Mouse (Mus musculus): ENCODE measurements around the gene Mical3. TPM values are rescaled to one million over a fixed set of nuclear protein-coding genes. Genes with fewer than 3 reads are reported as not detected.

Gene Mical3
- polyA plus RNA-seq, 1 experiment from 2014 or later, result 18.7 TPM

GRCm38 (mm10) chr6:120965814-120966213, 165.0 kb downstream of the Mical3 start:
- no peak overlapping the region for H3K27ac ChIP-seq (replicated peaks)
- peaks cover 14% of the 10 kb centered on the region; the same call in 1 of the 2 replicates for H3K36me3 ChIP-seq
- H3K4me2 ChIP-seq (replicated peaks), result no peak overlapping the region
- H3K9me3 ChIP-seq, result no peaks in the 10 kb centered on the region
- no peaks in the 10 kb centered on the region for H3K4me1 ChIP-seq
- H3K9ac ChIP-seq (replicated peaks), result no peak overlapping the region
- no peak for ATAC-seq (ENCODE audit: low FRiP score, low read depth)
- no peaks in the 10 kb centered on the region for H3K27me3 ChIP-seq
- 77% methylated on average over 13 of the region's 13 CpGs for WGBS
- H3K4me3 ChIP-seq, result no peak overlapping the region

GRCm38 (mm10) chr6:120964179-120964578, 166.6 kb downstream of the Mical3 start:
- Histone ChIP-seq H3K27me3 (no peaks in the 10 kb centered on the region), H3K27ac (replicated peaks) (no peak overlapping the region), H3K4me2 (replicated peaks) (no peak overlapping the region), H3K36me3 (peaks cover 13% of the 10 kb centered on the region; the same call in 1 of the 2 replicates), H3K9me3 (no peaks in the 10 kb centered on the region), H3K4me3 (no peak overlapping the region), H3K9ac (replicated peaks) (no peak overlapping the region), H3K4me1 (no peaks in the 10 kb centered on the region)
- 93% methylated on average over 3 of the region's 3 CpGs for WGBS
- ATAC-seq (ENCODE audit: low FRiP score, low read depth), result no peak

GRCm38 (mm10) chr6:120960338-120961030, 170.3 kb downstream of the Mical3 start:
- no peak overlapping the region for H3K27ac ChIP-seq (replicated peaks)
- H3K4me3 ChIP-seq, result no peak overlapping the region
- no peaks in the 10 kb centered on the region for H3K4me1 ChIP-seq
- no peak for ATAC-seq (ENCODE audit: low FRiP score, low read depth)
- no peaks in the 10 kb centered on the region for H3K9me3 ChIP-seq
- H3K9ac ChIP-seq (replicated peaks), result no peak overlapping the region
- peaks cover 44% of the 10 kb centered on the region for H3K36me3 ChIP-seq
- no peaks in the 10 kb centered on the region for H3K27me3 ChIP-seq
- WGBS, result 90% methylated on average over 9 of the region's 9 CpGs
- no peak overlapping the region for H3K4me2 ChIP-seq (replicated peaks)

GRCm38 (mm10) chr6:120957331-120957730, 173.5 kb downstream of the Mical3 start:
- no peak overlapping the region for H3K9ac ChIP-seq (replicated peaks)
- no peak overlapping the region for H3K4me2 ChIP-seq (replicated peaks)
- H3K27me3 ChIP-seq, result no peaks in the 10 kb centered on the region
- WGBS, result 89% methylated on average over 4 of the region's 4 CpGs
- H3K36me3 ChIP-seq, result peaks cover 44% of the 10 kb centered on the region
- no peak overlapping the region for H3K4me3 ChIP-seq
- ATAC-seq (ENCODE audit: low FRiP score, low read depth), result no peak
- no peak overlapping the region for H3K27ac ChIP-seq (replicated peaks)
- H3K9me3 ChIP-seq, result no peaks in the 10 kb centered on the region
- no peaks in the 10 kb centered on the region for H3K4me1 ChIP-seq

- H3K36me3 ChIP-seq, result peaks cover 47% of the 10 kb centered on the region
- 90% methylated on average over 11 of the region's 11 CpGs for WGBS
Observed at GRCm38 (mm10) chr6:120956259-120957161, 174.3 kb downstream of the Mical3 start.

GRCm38 (mm10) chr6:120955215-120955614, 175.6 kb downstream of the Mical3 start:
- no peak overlapping the region for H3K4me2 ChIP-seq (replicated peaks)
- no peaks in the 10 kb centered on the region for H3K9me3 ChIP-seq
- no peak overlapping the region for H3K27ac ChIP-seq (replicated peaks)
- no peaks in the 10 kb centered on the region for H3K4me1 ChIP-seq
- ATAC-seq (ENCODE audit: low FRiP score, low read depth), result no peak
- H3K27me3 ChIP-seq, result no peaks in the 10 kb centered on the region
- H3K9ac ChIP-seq (replicated peaks), result no peak overlapping the region
- peaks cover 48% of the 10 kb centered on the region for H3K36me3 ChIP-seq
- WGBS, result 86% methylated on average over 3 of the region's 3 CpGs
- no peak overlapping the region for H3K4me3 ChIP-seq

More at GRCm38 (mm10) chr6:120956259-120957161, 174.3 kb downstream of the Mical3 start:
- no peak overlapping the region for H3K9ac ChIP-seq (replicated peaks)
- no peak for ATAC-seq (ENCODE audit: low FRiP score, low read depth)
- H3K4me3 ChIP-seq, result no peak overlapping the region
- no peak overlapping the region for H3K27ac ChIP-seq (replicated peaks)
- H3K9me3 ChIP-seq, result no peaks in the 10 kb centered on the region
- H3K4me1 ChIP-seq, result no peaks in the 10 kb centered on the region
- H3K27me3 ChIP-seq, result no peaks in the 10 kb centered on the region
- H3K4me2 ChIP-seq (replicated peaks), result no peak overlapping the region

GRCm38 (mm10) chr6:120954241-120954640, 176.6 kb downstream of the Mical3 start:
- no peaks in the 10 kb centered on the region for H3K4me1 ChIP-seq
- H3K9me3 ChIP-seq, result no peaks in the 10 kb centered on the region
- no peaks in the 10 kb centered on the region for H3K27me3 ChIP-seq
- no peak overlapping the region for H3K4me3 ChIP-seq
- no peak for ATAC-seq (ENCODE audit: low FRiP score, low read depth)
- H3K27ac ChIP-seq (replicated peaks), result no peak overlapping the region
- no peak overlapping the region for H3K9ac ChIP-seq (replicated peaks)
- H3K36me3 ChIP-seq, result peaks cover 50% of the 10 kb centered on the region
- 88% methylated on average over 8 of the region's 8 CpGs for WGBS
- no peak overlapping the region for H3K4me2 ChIP-seq (replicated peaks)

- no peaks in the 10 kb centered on the region for H3K27me3 ChIP-seq
- no peaks in the 10 kb centered on the region for H3K4me1 ChIP-seq
- no peaks in the 10 kb centered on the region for H3K9me3 ChIP-seq
- peaks cover 33% of the 10 kb centered on the region for H3K36me3 ChIP-seq
- H3K9ac ChIP-seq (replicated peaks), result no peak overlapping the region
- H3K27ac ChIP-seq (replicated peaks), result no peak overlapping the region
- H3K4me3 ChIP-seq, result no peak overlapping the region
- no peak for ATAC-seq (ENCODE audit: low FRiP score, low read depth)
- 90% methylated on average over 6 of the region's 6 CpGs for WGBS
- no peak overlapping the region for H3K4me2 ChIP-seq (replicated peaks)
Observed at GRCm38 (mm10) chr6:120952475-120952874, 178.3 kb downstream of the Mical3 start.

- Histone ChIP-seq H3K27ac (replicated peaks) (no peak overlapping the region), H3K4me2 (replicated peaks) (no peak overlapping the region), H3K4me1 (no peaks in the 10 kb centered on the region), H3K36me3 (peaks cover 31% of the 10 kb centered on the region), H3K9me3 (no peaks in the 10 kb centered on the region), H3K4me3 (no peak overlapping the region), H3K9ac (replicated peaks) (no peak overlapping the region), H3K27me3 (no peaks in the 10 kb centered on the region)
- no peak for ATAC-seq (ENCODE audit: low FRiP score, low read depth)
- WGBS, result 90% methylated on average over 6 of the region's 6 CpGs
Observed at GRCm38 (mm10) chr6:120951311-120951710, 179.5 kb downstream of the Mical3 start.

- H3K9ac ChIP-seq (replicated peaks), result no peak overlapping the region
- H3K27ac ChIP-seq (replicated peaks), result no peak overlapping the region
- H3K27me3 ChIP-seq, result no peaks in the 10 kb centered on the region
- H3K9me3 ChIP-seq, result no peaks in the 10 kb centered on the region
- WGBS, result 93% methylated on average over 9 of the region's 9 CpGs
- H3K4me1 ChIP-seq, result no peaks in the 10 kb centered on the region
- ATAC-seq (ENCODE audit: low FRiP score, low read depth), result no peak
- no peak overlapping the region for H3K4me3 ChIP-seq
- peaks cover 18% of the 10 kb centered on the region for H3K36me3 ChIP-seq
- no peak overlapping the region for H3K4me2 ChIP-seq (replicated peaks)
Observed at GRCm38 (mm10) chr6:120945510-120945909, 185.3 kb downstream of the Mical3 start.

GRCm38 (mm10) chr6:120943964-120944363, 186.8 kb downstream of the Mical3 start:
- Histone ChIP-seq H3K36me3 (peaks cover 10% of the 10 kb centered on the region; the same call in 1 of the 2 replicates), H3K27ac (replicated peaks) (no peak overlapping the region), H3K27me3 (no peaks in the 10 kb centered on the region), H3K4me1 (no peaks in the 10 kb centered on the region), H3K9ac (replicated peaks) (no peak overlapping the region), H3K4me2 (replicated peaks) (no peak overlapping the region), H3K9me3 (no peaks in the 10 kb centered on the region), H3K4me3 (no peak overlapping the region)
- ATAC-seq (ENCODE audit: low FRiP score, low read depth), result no peak
- WGBS, result 87% methylated on average over 5 of the region's 5 CpGs

GRCm38 (mm10) chr6:120943551-120943950, 187.2 kb downstream of the Mical3 start:
- no peak overlapping the region for H3K4me3 ChIP-seq
- H3K4me1 ChIP-seq, result no peaks in the 10 kb centered on the region
- no peak for ATAC-seq (ENCODE audit: low FRiP score, low read depth)
- no peaks in the 10 kb centered on the region for H3K9me3 ChIP-seq
- peaks cover 10% of the 10 kb centered on the region; the same call in 1 of the 2 replicates for H3K36me3 ChIP-seq
- H3K9ac ChIP-seq (replicated peaks), result no peak overlapping the region
- H3K27ac ChIP-seq (replicated peaks), result no peak overlapping the region
- H3K27me3 ChIP-seq, result no peaks in the 10 kb centered on the region
- H3K4me2 ChIP-seq (replicated peaks), result no peak overlapping the region
- WGBS, result 90% methylated on average over 10 of the region's 10 CpGs

Data from midbrain, embryonic 12.5 days (tissue).